Mouse (Mus musculus) heart, adult 2 months (tissue): Measurements from ENCODE around the gene Flnc. TPM values are rescaled to one million over a fixed set of nuclear protein-coding genes. Genes with fewer than 3 reads are reported as not detected.

Experiments
- DNase-seq, 2 experiments: peaks; one replicate each; pipeline ENCODE4 v3.0.0; 2021
- H3K27ac ChIP-seq: fragments of 200-600 bp; 2 replicates; pipeline ENCODE4 v1.8.1; 2022
- H3K27me3 ChIP-seq: fragments of 200-500 bp; 2 replicates; pipeline ENCODE4 v1.6.1; 2012; ENCODE audit warnings: mild to moderate bottlenecking, low read length, inconsistent platforms, mixed read lengths; ENCODE audit not compliant: control insufficient read depth, insufficient read depth
- H3K36me3 ChIP-seq: fragments of 200-500 bp; 2 replicates; pipeline ENCODE4 v1.6.1; 2012; ENCODE audit warnings: low read length, inconsistent platforms; ENCODE audit not compliant: control insufficient read depth, insufficient read depth
- H3K4me1 ChIP-seq: fragments of 200-500 bp; 2 replicates; pipeline ENCODE4 v1.6.1; 2011; ENCODE audit warnings: low read length; ENCODE audit not compliant: control insufficient read depth, insufficient read depth
- H3K4me3 ChIP-seq: fragments of 200-600 bp; 2 replicates; pipeline ENCODE4 v1.8.1; 2022
- H3K79me2 ChIP-seq: fragments of 200-500 bp; replicated peaks from 2 replicates; pipeline ENCODE4 v1.6.1; 2012; ENCODE audit warnings: mild to moderate bottlenecking, inconsistent platforms, low read length, moderate library complexity, mixed read lengths; ENCODE audit not compliant: control insufficient read depth, insufficient read depth
- H3K9ac ChIP-seq: fragments of 200-500 bp; 2 replicates; pipeline ENCODE4 v1.6.1; 2012; ENCODE audit warnings: low read depth, mild to moderate bottlenecking, control low read depth, inconsistent platforms, low read length, mixed read lengths
- CTCF ChIP-seq: fragments of 200-600 bp; IDR thresholded peaks from 2 replicates; pipeline ENCODE4 v1.8.1; 2022; ENCODE audit warnings: antibody characterized with exemption, mild to moderate bottlenecking, moderate library complexity
- EP300 ChIP-seq: fragments of 200-500 bp; IDR thresholded peaks from 2 replicates; pipeline ENCODE4 v1.6.1; 2011; ENCODE audit warnings: low read depth, low read length, control low read depth; ENCODE audit not compliant: insufficient read depth
- POLR2A ChIP-seq: fragments of 200-500 bp; IDR thresholded peaks from 2 replicates; pipeline ENCODE4 v1.6.1; 2011; ENCODE audit warnings: mild to moderate bottlenecking, low read depth, low read length, control low read depth; ENCODE audit not compliant: insufficient read depth
- WGBS: fragments of 180-500 bp; shearing (Covaris S2); methylation state at CpG from one replicate; pipeline ENCODE4 v1.1.7; 2018; 5-methylcytosine and 5-hydroxymethylcytosine counted together
- intact Hi-C: fragments of 180-260 bp; cut with DNase I; formaldehyde crosslinking; loops from one replicate; pipeline ENCODE4 v1.15.1; 2025
- polyA plus RNA-seq: library from polyadenylated mRNA; depleted of rRNA; stranded (reverse); fragments of >200 nt; gene quantifications from 2 replicates; pipeline ENCODE4 v1.2.3, GENCODE M21; 2012
- total RNA-seq, 2 experiments: library from RNA; stranded (reverse); gene quantifications; 2 replicates each; pipeline ENCODE4 v1.2.3; 2021

The Flnc gene
- total and polyA plus RNA-seq, 3 experiments, result 56.0 to 222 (median 192) TPM

DNA sequence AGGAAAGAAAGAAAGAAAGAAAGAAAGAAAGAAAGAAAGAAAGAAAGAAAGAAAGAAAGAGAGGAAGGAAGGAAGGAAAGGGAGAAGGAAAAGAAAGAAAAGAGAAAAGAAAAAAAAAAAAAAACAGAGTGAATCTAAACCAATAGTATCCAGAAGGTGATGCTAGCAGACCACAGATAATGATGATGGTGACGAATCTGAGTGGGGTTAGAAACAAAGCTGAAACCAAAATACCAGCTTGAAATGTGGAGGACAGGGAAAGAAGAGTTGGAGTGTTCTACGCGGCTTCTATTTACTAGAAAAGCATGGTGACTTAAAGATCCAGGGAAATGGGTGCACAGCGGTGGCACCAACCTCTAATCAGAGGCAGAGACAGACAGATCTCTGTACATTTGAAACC is 41.3 kb upstream of the Flnc start:
- H3K4me1 ChIP-seq, result peaks cover 4% of the 10 kb centered on the region; the same call in 1 of the 2 replicates
- H3K27me3 ChIP-seq, result no peaks in the 10 kb centered on the region; the same call in 1 of the 2 replicates
- H3K36me3 ChIP-seq, result no peaks in the 10 kb centered on the region
- intact Hi-C loops, result loop anchor here (5.0 to 10.0 kb wide), 2 partner anchors 95 to 253 kb away; no protein-coding TSS in a partner anchor
- TF ChIP-seq POLR2A, result no peak
- peak; percentile 57 for TF ChIP-seq CTCF
- DNase-seq, result no peak
- H3K4me3 ChIP-seq, result no peak overlapping the region
- WGBS, result 62% methylated on average over 4 of the region's 4 CpGs
- H3K79me2 ChIP-seq, result no peaks in the 10 kb centered on the region
- H3K9ac ChIP-seq, result no peak overlapping the region
- no peak overlapping the region for H3K27ac ChIP-seq

DNA sequence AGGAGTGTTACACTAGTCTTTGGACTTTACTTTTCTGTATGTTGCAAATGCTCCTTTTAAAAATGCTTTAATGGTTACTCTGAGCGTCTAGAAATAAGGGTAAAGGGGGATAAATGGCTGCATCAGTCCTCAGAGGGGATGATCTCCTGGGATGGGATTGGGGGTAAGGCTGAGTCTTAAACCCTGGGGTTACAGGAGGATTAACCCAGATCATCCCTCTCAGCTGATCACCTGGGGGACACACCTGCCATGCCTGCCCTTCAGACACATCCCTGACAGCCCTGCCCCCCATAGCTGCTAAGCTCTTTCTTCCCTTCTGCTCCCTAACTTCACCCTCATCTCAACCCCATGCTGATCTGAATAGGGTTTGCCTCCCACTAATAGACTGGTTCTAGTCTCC is 38.8 kb upstream of the Flnc start:
- whole genome bisulfite sequencing, result 82% methylated on average over 1 of the region's 1 CpGs
- intact Hi-C loops, result loop anchor here (5.0 to 10.0 kb wide), 2 partner anchors 93 to 251 kb away; no protein-coding TSS in a partner anchor
- no peak overlapping the region for H3K4me3 ChIP-seq

DNA sequence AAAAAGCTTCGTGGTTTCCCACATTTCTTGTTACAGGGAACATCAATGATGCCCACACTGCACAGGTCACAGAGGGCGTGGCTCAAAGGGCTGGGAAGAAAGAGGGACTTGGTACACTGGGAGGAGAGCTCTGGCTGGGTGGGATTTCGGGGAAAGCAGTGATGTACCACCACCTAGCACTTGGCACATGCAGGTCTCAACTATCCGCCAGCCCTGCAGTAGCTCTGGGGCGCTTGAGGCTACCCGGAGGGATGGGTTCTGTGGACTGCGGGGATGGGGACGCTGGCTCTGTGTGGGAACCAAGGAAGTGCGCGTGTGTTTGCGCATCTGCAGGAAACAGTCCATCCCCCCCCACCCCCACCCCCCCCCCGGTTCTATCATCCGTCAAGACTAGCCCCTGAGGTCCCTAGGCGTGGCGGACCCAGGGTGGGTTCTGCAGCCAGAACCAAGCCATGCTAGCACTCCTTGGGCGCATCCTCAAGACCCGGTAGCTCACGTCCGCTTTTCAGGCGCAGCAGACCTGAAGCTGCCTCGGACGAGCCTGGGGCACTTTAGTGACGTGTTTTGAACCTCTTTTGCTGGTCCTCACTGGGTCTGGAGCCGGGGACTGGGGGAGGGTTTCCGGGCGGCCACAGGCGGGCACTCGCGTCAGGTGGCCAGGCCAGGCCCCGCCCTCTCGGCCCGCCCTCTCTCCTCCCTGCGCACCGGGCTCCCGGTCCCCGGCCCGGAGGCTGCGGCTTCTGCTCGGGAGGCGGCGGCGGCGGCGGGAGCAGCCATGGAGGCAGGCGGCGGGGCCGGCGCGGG is 36.9 kb upstream of the Flnc start, which contains the start of gene Ccdc136:
Ccdc136 (plus strand) TSS at position 400 of the 804 bp plus-strand sequence.
- Histone ChIP-seq H3K4me3 (peak within 1 kb of the TSS; percentile 65), H3K79me2 (no peaks in the 10 kb centered on the region), H3K4me1 (0 out of 2 replicates have a peak, but pooled peaks cover 2% of the 10 kb centered on the region), H3K27me3 (no peaks in the 10 kb centered on the region; the same call in 1 of the 2 replicates), H3K9ac (peak within 1 kb of the TSS; percentile 79), H3K27ac (0 out of 2 replicates have a peak within 1 kb of the TSS, but pooled peaks have one; percentile 38), H3K36me3 (no peaks in the 10 kb centered on the region)
- peak; percentile 84 to 85 for DNase-seq
- TF ChIP-seq CTCF, result no peak
- TF ChIP-seq POLR2A, result no peak
- 1% methylated on average over 49 of the region's 49 CpGs for WGBS
- intact Hi-C loops, result loop anchor here (10.0 kb wide), 1 partner anchor 249 kb away; no protein-coding TSS in a partner anchor

More for the DNA sequence above, 38.8 kb upstream of the Flnc start:
- H3K79me2 ChIP-seq, result no peaks in the 10 kb centered on the region
- 0 out of 2 replicates have a peak, but pooled peaks cover 2% of the 10 kb centered on the region for H3K4me1 ChIP-seq
- H3K27me3 ChIP-seq, result no peaks in the 10 kb centered on the region; the same call in 1 of the 2 replicates
- no peak overlapping the region for H3K27ac ChIP-seq
- no peak overlapping the region for H3K9ac ChIP-seq
- DNase-seq, result no peak
- H3K36me3 ChIP-seq, result no peaks in the 10 kb centered on the region
- TF ChIP-seq EP300, result no peak
- TF ChIP-seq CTCF, result no peak
- no peak for TF ChIP-seq POLR2A

DNA sequence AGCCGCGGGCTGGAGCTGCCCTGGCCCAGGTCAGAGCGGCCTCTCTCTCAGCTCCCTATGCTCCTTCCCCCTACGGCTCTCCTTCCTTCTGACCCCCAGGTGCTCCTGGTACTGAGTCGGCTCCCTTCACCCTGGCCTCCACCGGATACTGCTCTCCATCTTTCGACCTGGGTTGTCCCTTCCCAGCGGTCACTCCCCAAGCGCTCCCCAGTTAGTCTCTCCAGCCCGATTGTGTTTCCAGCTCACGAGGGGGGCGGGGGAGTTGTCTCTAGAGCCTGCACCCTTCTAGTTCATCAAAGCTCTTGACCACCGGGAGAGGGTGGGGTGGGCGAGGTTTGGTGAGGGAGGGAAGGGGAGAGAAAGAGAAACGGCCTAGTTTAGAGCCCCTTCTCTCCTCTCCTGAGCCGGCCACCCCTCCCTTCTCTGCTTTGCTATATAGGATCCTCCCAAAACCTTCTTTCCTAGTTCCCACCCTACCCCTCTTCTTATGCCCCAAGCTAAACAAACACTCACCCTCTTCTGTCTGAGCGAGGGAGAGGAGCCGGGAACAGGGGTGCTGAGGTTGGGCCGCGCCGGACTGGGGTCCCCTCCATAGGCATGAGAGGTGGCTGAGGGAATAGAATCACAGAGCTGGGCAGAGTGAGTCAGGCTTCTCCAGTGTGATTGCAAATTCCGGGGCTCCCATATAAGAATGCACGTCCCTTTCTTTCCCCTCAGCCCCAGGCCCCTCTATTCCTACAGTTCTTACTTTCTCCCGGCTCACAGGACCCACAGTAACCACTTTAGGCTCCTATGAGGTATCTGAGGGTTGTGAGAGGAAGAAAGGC is 36.1 kb upstream of the Flnc start:
- H3K4me3 ChIP-seq, result peak overlapping the region; percentile 65
- 18% methylated on average over 24 of the region's 24 CpGs for WGBS
- TF ChIP-seq POLR2A (no peak), CTCF (no peak), EP300 (no peak)
- 0 out of 2 replicates have a peak overlapping the region, but pooled peaks have one; percentile 38 for H3K27ac ChIP-seq
- intact Hi-C loops, result loop anchor here (10.0 kb wide), 1 partner anchor 248 kb away; no protein-coding TSS in a partner anchor
- no peaks in the 10 kb centered on the region; the same call in 1 of the 2 replicates for H3K27me3 ChIP-seq
- DNase-seq, result no peak
- H3K36me3 ChIP-seq, result no peaks in the 10 kb centered on the region
- H3K9ac ChIP-seq, result peak overlapping the region; percentile 79
- H3K4me1 ChIP-seq, result 0 out of 2 replicates have a peak, but pooled peaks cover 2% of the 10 kb centered on the region
- H3K79me2 ChIP-seq, result no peaks in the 10 kb centered on the region

DNA sequence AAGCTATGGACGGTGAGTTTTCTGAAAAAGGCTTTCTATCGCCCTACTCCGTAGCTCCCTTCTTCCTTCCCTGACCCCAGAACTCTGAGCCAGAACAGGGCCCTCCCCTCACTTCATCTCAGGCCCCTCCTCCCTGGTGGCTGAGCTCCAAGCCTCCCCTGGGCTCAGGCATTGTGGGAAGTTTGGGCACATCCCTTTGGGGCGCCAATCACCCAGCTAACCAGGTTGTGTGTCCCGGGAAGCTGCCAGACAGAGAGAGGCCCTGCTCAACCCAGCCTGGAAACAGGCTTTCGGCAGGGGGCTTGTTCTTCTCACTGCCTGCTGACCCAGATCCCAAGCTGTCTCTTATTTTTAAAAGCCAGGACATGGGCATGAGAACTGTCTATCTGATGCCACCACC is 35.5 kb upstream of the Flnc start:
- no peak overlapping the region for H3K27ac ChIP-seq
- WGBS, result 48% methylated on average over 6 of the region's 6 CpGs
- H3K79me2 ChIP-seq, result no peaks in the 10 kb centered on the region
- no peak overlapping the region for H3K4me3 ChIP-seq
- intact Hi-C loops, result loop anchor here (10.0 kb wide), 1 partner anchor 247 kb away; no protein-coding TSS in a partner anchor
- no peak overlapping the region for H3K9ac ChIP-seq
- H3K27me3 ChIP-seq, result no peaks in the 10 kb centered on the region; the same call in none of the 2 replicates
- DNase-seq, result no peak
- 0 out of 2 replicates have a peak, but pooled peaks cover 2% of the 10 kb centered on the region for H3K4me1 ChIP-seq
- H3K36me3 ChIP-seq, result no peaks in the 10 kb centered on the region
- no peak for TF ChIP-seq POLR2A
- TF ChIP-seq EP300, result no peak
- no peak for TF ChIP-seq CTCF
